Mouse (Mus musculus): ENCODE measurements around the gene Gm10645. TPM values are rescaled to one million over a fixed set of nuclear protein-coding genes. Genes with fewer than 3 reads are reported as not detected.

Gm10645 gene
- polyA plus RNA-seq, 2 experiments: 0.09 to 0.15 TPM

DNA sequence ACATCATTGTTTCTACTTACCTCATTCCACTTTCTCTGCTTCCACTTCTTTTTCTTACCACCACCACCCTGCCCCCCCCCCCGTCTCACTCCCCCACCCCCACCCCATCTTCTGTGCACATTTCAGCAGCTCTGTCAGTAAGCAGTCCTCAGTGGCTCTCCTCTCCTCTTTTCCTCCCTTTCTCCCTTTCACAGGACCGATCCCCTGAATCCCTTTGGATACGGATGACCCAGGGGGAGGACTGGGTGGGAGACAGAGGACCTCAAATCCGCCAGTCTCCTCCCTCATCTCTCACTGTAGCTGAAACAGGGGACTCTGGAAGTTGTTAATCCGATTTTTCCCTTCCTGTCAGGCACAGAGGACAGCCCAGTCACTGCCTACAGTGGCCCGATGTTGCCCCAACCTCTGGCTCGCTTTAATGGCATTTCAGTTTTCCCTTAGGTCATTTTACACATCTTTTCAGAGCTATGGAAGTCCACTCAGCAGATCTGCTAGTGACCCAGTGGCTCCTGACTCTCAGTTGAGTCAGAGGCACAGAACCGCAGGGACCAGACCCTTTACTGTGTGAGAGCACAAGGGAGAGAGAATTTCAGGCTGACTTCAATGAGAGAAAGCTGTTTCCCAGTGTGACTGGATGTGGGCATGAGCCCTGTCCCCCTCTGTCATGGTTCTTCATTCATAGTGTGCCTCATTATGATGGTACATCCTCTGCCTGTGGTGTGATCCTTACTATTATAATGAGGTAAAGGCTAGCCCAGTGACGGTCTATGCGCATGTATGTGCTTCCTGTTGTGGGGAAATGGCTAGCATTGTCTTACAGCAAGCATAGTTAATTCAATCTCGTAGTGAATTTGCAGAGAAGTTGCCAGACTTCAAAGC is 11.6 kb upstream of the Gm10645 start:
- peaks cover 0 to 9% of the 10 kb centered on the region in 2 experiments; a peak in 2 of 4 replicates for H3K4me1 ChIP-seq (replicated peaks; ENCODE audit: control insufficient read depth in 2 of 2, insufficient read depth in 2 of 2, low read length in 1 of 2)
- H3K9ac ChIP-seq (replicated peaks): no peak overlapping the region
- no peaks in the 10 kb centered on the region for H3K9me3 ChIP-seq (ENCODE audit: control insufficient read depth, low read length)
- no peak overlapping the region for H3K4me3 ChIP-seq (ENCODE audit: insufficient read depth in 1 of 2, low read depth in 2 of 2, low read length in 2 of 2)
- peak overlapping the region; percentile 26; the same call in 1 of the 2 replicates for H3K4me2 ChIP-seq (ENCODE audit: low read depth)
- H3K36me3 ChIP-seq (replicated peaks; ENCODE audit: control insufficient read depth, insufficient read depth, low read depth): no peaks in the 10 kb centered on the region
- no peak overlapping the region for H3K27ac ChIP-seq
- DNase-seq (ENCODE audit: low read depth in 3 of 3, low spot score in 3 of 3) (no peak), ATAC-seq (ENCODE audit: insufficient read depth) (no peak)
- 29% methylated on average over 11 of the region's 11 CpGs for WGBS (ENCODE audit: insufficient replicate concordance)
- H3K27me3 ChIP-seq (ENCODE audit: control insufficient read depth, insufficient read depth, low read length): no peaks in the 10 kb centered on the region
- TF ChIP-seq EP300 (IDR thresholded peaks at IDR 0.05; ENCODE audit: low read depth) (no peak), CTCF (IDR thresholded peaks at IDR 0.05; ENCODE audit: low read depth) (no peak)

- DNase-seq (ENCODE audit: low read depth in 3 of 3, low spot score in 3 of 3): no peak
- no peak overlapping the region for H3K4me3 ChIP-seq (ENCODE audit: insufficient read depth in 1 of 2, low read depth in 2 of 2, low read length in 2 of 2)
- no peaks in the 10 kb centered on the region for H3K36me3 ChIP-seq (replicated peaks; ENCODE audit: control insufficient read depth, insufficient read depth, low read depth)
- WGBS (ENCODE audit: insufficient replicate concordance): 40% methylated on average over 2 of the region's 2 CpGs
- no peaks in the 10 kb centered on the region for H3K9me3 ChIP-seq (ENCODE audit: control insufficient read depth, low read length)
- no peaks in the 10 kb centered on the region for H3K27me3 ChIP-seq (ENCODE audit: control insufficient read depth, insufficient read depth, low read length)
- no peak overlapping the region for H3K4me2 ChIP-seq (ENCODE audit: low read depth)
- peaks cover 0 to 9% of the 10 kb centered on the region in 2 experiments; a peak in 2 of 4 replicates for H3K4me1 ChIP-seq (replicated peaks; ENCODE audit: control insufficient read depth in 2 of 2, insufficient read depth in 2 of 2, low read length in 1 of 2)
- no peak overlapping the region for H3K27ac ChIP-seq
- no peak overlapping the region for H3K9ac ChIP-seq (replicated peaks)
- TF ChIP-seq CTCF (IDR thresholded peaks at IDR 0.05; ENCODE audit: low read depth): no peak
- no peak for TF ChIP-seq EP300 (IDR thresholded peaks at IDR 0.05; ENCODE audit: low read depth)
- no peak for ATAC-seq (ENCODE audit: insufficient read depth)
These were observed 10.8 kb upstream of the Gm10645 start for GRCm38 (mm10) chr8:83176785-83177184.

- H3K4me3 ChIP-seq (ENCODE audit: insufficient read depth in 1 of 2, low read depth in 2 of 2, low read length in 2 of 2): no peak overlapping the region
- H3K9me3 ChIP-seq (ENCODE audit: control insufficient read depth, low read length): no peaks in the 10 kb centered on the region
- no peak for TF ChIP-seq CTCF (IDR thresholded peaks at IDR 0.05; ENCODE audit: low read depth)
- H3K27me3 ChIP-seq (ENCODE audit: control insufficient read depth, insufficient read depth, low read length): no peaks in the 10 kb centered on the region
- no peaks in the 10 kb centered on the region for H3K36me3 ChIP-seq (replicated peaks; ENCODE audit: control insufficient read depth, insufficient read depth, low read depth)
- 64% methylated on average over 10 of the region's 10 CpGs for WGBS (ENCODE audit: insufficient replicate concordance)
- no peak for ATAC-seq (ENCODE audit: insufficient read depth)
- no peak overlapping the region for H3K27ac ChIP-seq
- H3K4me1 ChIP-seq (replicated peaks; ENCODE audit: control insufficient read depth in 2 of 2, insufficient read depth in 2 of 2, low read length in 1 of 2): peaks cover 0 to 9% of the 10 kb centered on the region in 2 experiments; a peak in 2 of 4 replicates
- H3K4me2 ChIP-seq (ENCODE audit: low read depth): no peak overlapping the region
- H3K9ac ChIP-seq (replicated peaks): no peak overlapping the region
- DNase-seq (ENCODE audit: low read depth in 3 of 3, low spot score in 3 of 3): no peak
These were observed 9.7 kb upstream of the Gm10645 start for GRCm38 (mm10) chr8:83175680-83176079.

- Histone ChIP-seq H3K36me3 (replicated peaks; ENCODE audit: control insufficient read depth, insufficient read depth, low read depth) (no peaks in the 10 kb centered on the region), H3K27ac (no peak overlapping the region), H3K9me3 (ENCODE audit: control insufficient read depth, low read length) (no peaks in the 10 kb centered on the region), H3K4me3 (ENCODE audit: insufficient read depth in 1 of 2, low read depth in 2 of 2, low read length in 2 of 2) (no peak overlapping the region), H3K9ac (replicated peaks) (no peak overlapping the region), H3K4me2 (ENCODE audit: low read depth) (no peak overlapping the region), H3K4me1 (replicated peaks; ENCODE audit: control insufficient read depth in 2 of 2, insufficient read depth in 2 of 2, low read length in 1 of 2) (no peaks in the 10 kb centered on the region), H3K27me3 (ENCODE audit: control insufficient read depth, insufficient read depth, low read length) (peaks cover 16% of the 10 kb centered on the region)
- ATAC-seq (ENCODE audit: insufficient read depth) (no peak), DNase-seq (ENCODE audit: low read depth in 3 of 3, low spot score in 3 of 3) (no peak)
- WGBS (ENCODE audit: insufficient replicate concordance): 51% methylated on average over 6 of the region's 6 CpGs
- TF ChIP-seq EP300 (IDR thresholded peaks at IDR 0.05; ENCODE audit: low read depth) (no peak), CTCF (IDR thresholded peaks at IDR 0.05; ENCODE audit: low read depth) (no peak)
These were observed 4.9 kb upstream of the Gm10645 start for GRCm38 (mm10) chr8:83170894-83171293.

- Histone ChIP-seq H3K4me1 (replicated peaks; ENCODE audit: control insufficient read depth in 2 of 2, insufficient read depth in 2 of 2, low read length in 1 of 2) (no peaks in the 10 kb centered on the region), H3K27me3 (ENCODE audit: control insufficient read depth, insufficient read depth, low read length) (peaks cover 28% of the 10 kb centered on the region), H3K4me2 (ENCODE audit: low read depth) (no peak overlapping the region), H3K9me3 (ENCODE audit: control insufficient read depth, low read length) (no peaks in the 10 kb centered on the region), H3K27ac (no peak overlapping the region), H3K36me3 (replicated peaks; ENCODE audit: control insufficient read depth, insufficient read depth, low read depth) (no peaks in the 10 kb centered on the region), H3K4me3 (ENCODE audit: insufficient read depth in 1 of 2, low read depth in 2 of 2, low read length in 2 of 2) (no peak overlapping the region), H3K9ac (replicated peaks) (no peak overlapping the region)
- DNase-seq (ENCODE audit: low read depth in 3 of 3, low spot score in 3 of 3): no peak
- ATAC-seq (ENCODE audit: insufficient read depth): no peak
- 67% methylated on average over 2 of the region's 2 CpGs for WGBS (ENCODE audit: insufficient replicate concordance)
- TF ChIP-seq EP300 (IDR thresholded peaks at IDR 0.05; ENCODE audit: low read depth) (no peak), CTCF (IDR thresholded peaks at IDR 0.05; ENCODE audit: low read depth) (peak; percentile 61)
These were observed 3.7 kb upstream of the Gm10645 start for GRCm38 (mm10) chr8:83169709-83170108.

Data from liver, embryonic 14.5 days (tissue).